12 mouse cellular contexts compared by ENCODE assay signal in genomic region chr15:101297988-101298387, GRCm38 (mm10). TPM values are rescaled to one million over a fixed set of nuclear protein-coding genes. Genes with fewer than 3 reads are reported as not detected.
DNase-seq lines count a peak whose midpoint lies in the region; ATAC-seq and TF ChIP-seq lines count a peak whose summit lies in the region.
"Had no signal": no experiment of that assay in that cellular context is flagged by ENCODE, and none has a peak within 500 bp of the region (broad histone marks: within the 10 kb centered on the region; RNA-seq: fewer than 3 reads in every experiment).

No protein-coding gene starts in this region.

- no peak for TF ChIP-seq POLR2A in bone marrow macrophage, adult 2 months (IDR thresholded peaks at IDR 0.05; ENCODE audit: borderline replicate concordance, low read depth, low read length)

- peak overlapping the region; percentile 36 for H3K4me3 ChIP-seq in heart, embryonic 10.5 days
- H3K4me3 ChIP-seq in kidney, embryonic 16.5 days (ENCODE audit: low read length), result no peak overlapping the region
- H3K4me3 ChIP-seq in bone marrow macrophage, adult 2 months (ENCODE audit: insufficient read depth, low read length), result peak overlapping the region; percentile 42
- no peak overlapping the region for H3K4me3 ChIP-seq in limb, embryonic 13.5 days

- no peak for ATAC-seq in kidney, embryonic 16.5 days (ENCODE audit: low FRiP score, low TSS enrichment)
- no peak for ATAC-seq in limb, embryonic 13.5 days (ENCODE audit: low FRiP score, low read depth)

- H3K4me2 ChIP-seq in kidney, embryonic 16.5 days (replicated peaks; ENCODE audit: low read depth, low read length), result peak overlapping the region; percentile 8; the same call in 1 of the 2 replicates
- peak overlapping the region; percentile 43 for H3K4me2 ChIP-seq in limb, embryonic 13.5 days (replicated peaks)

- TF ChIP-seq CTCF in bone marrow macrophage, adult 2 months (IDR thresholded peaks at IDR 0.05; ENCODE audit: low read depth, low read length), result no peak

- H3K27ac ChIP-seq in heart, embryonic 10.5 days, result peak overlapping the region; percentile 80; the same call in 1 of the 2 replicates
- no peak overlapping the region for H3K27ac ChIP-seq in kidney, embryonic 16.5 days (ENCODE audit: low read length)
- H3K27ac ChIP-seq in bone marrow macrophage, adult 2 months (ENCODE audit: insufficient read depth, low read depth, low read length), result peak overlapping the region; percentile 92
- no peak overlapping the region for H3K27ac ChIP-seq in limb, embryonic 13.5 days

- no peak for DNase-seq in heart, embryonic 10.5 days (ENCODE audit: low spot score)
- no peak for DNase-seq in heart, adult 8-10 months (ENCODE audit: low spot score)
- no peak for DNase-seq in kidney, postnatal 36 days
- no peak for DNase-seq in adrenal gland, adult 8-10 months
- DNase-seq in embryo, embryonic 10 days (ENCODE audit: low spot score), result no peak
- DNase-seq: heart, postnatal 10 days; lung, adult 18-20 months; spleen, adult 18-20 months; thymus, adult 18-20 months had no signal

- no peak overlapping the region for H3K9ac ChIP-seq in kidney, embryonic 16.5 days (replicated peaks; ENCODE audit: low read length)
- no peak overlapping the region for H3K9ac ChIP-seq in limb, embryonic 13.5 days

- no peaks in the 10 kb centered on the region for H3K27me3 ChIP-seq in heart, embryonic 10.5 days (ENCODE audit: insufficient read depth, poor library complexity, severe bottlenecking)
- H3K27me3 ChIP-seq in kidney, embryonic 16.5 days (ENCODE audit: insufficient read depth, low read length), result no peaks in the 10 kb centered on the region
- H3K27me3 ChIP-seq in limb, embryonic 13.5 days, result no peaks in the 10 kb centered on the region

- peaks cover 44% of the 10 kb centered on the region for H3K4me1 ChIP-seq in heart, embryonic 10.5 days
- peaks cover 35% of the 10 kb centered on the region for H3K4me1 ChIP-seq in kidney, embryonic 16.5 days (ENCODE audit: insufficient read depth, low read length)
- peaks cover 18% of the 10 kb centered on the region for H3K4me1 ChIP-seq in bone marrow macrophage, adult 2 months (ENCODE audit: control insufficient read depth, insufficient read depth, low read length)
- peaks cover 38% of the 10 kb centered on the region for H3K4me1 ChIP-seq in limb, embryonic 13.5 days

- H3K9me3 ChIP-seq in heart, embryonic 10.5 days, result no peaks in the 10 kb centered on the region
- H3K9me3 ChIP-seq in kidney, embryonic 16.5 days (ENCODE audit: low read length), result no peaks in the 10 kb centered on the region
- no peaks in the 10 kb centered on the region for H3K9me3 ChIP-seq in limb, embryonic 13.5 days

- 37% methylated on average over 7 of the region's 7 CpGs for WGBS in heart, embryonic 10.5 days
- 30% methylated on average over 7 of the region's 7 CpGs for WGBS in kidney, embryonic 16.5 days
- WGBS in limb, embryonic 13.5 days, result 30% methylated on average over 7 of the region's 7 CpGs

- H3K36me3 ChIP-seq in heart, embryonic 10.5 days, result no peaks in the 10 kb centered on the region
- 0 out of 2 replicates have a peak, but pooled peaks cover 2% of the 10 kb centered on the region for H3K36me3 ChIP-seq in kidney, embryonic 16.5 days (ENCODE audit: insufficient read depth, low read length)
- no peaks in the 10 kb centered on the region for H3K36me3 ChIP-seq in limb, embryonic 13.5 days

RNA-seq across cellular contexts. Expression of gene 6030408B16Rik, which starts 5.0 kb away (rescaled TPM):
- 0.49 and 1.8 TPM in 2 replicates for polyA plus RNA-seq in heart, embryonic 10.5 days (2016; fragmentation: Nextera tagmentation; extraction: Ambion mirVana)
- total RNA-seq in heart, adult 8-10 months (2022), result 1 to 10 TPM in 3 of 4 experiments, under 1 TPM in 1; 0.54 to 2.1 (median 1.1) TPM
- polyA plus RNA-seq in kidney, embryonic 16.5 days (2015; fragmentation: Nextera tagmentation; extraction: Ambion mirVana), result 23.2 and 23.9 TPM in 2 replicates
- not detected in 2 replicates for polyA plus RNA-seq in bone marrow macrophage, adult 2 months (2012; ENCODE audit: insufficient read depth, insufficient read length, missing spikeins)
- 1.5 and 1.9 TPM in 2 replicates for polyA plus RNA-seq in limb, embryonic 13.5 days (2015; fragmentation: Nextera tagmentation; extraction: Ambion mirVana)
- under 1 TPM; 0.49 to 0.91 (median 0.71) TPM for total RNA-seq in adrenal gland, adult 8-10 months (2022)

RNA-seq across cellular contexts. Expression of gene Atg101, which starts 13.9 kb away (rescaled TPM):
- 59.5 and 77.0 TPM in 2 replicates for polyA plus RNA-seq in heart, embryonic 10.5 days (2016; fragmentation: Nextera tagmentation; extraction: Ambion mirVana)
- 10 to 100 TPM; 21.1 to 25.4 (median 21.4) TPM for total RNA-seq in heart, adult 8-10 months (2022)
- 78.2 and 87.0 TPM in 2 replicates for polyA plus RNA-seq in kidney, embryonic 16.5 days (2015; fragmentation: Nextera tagmentation; extraction: Ambion mirVana)
- 36.4 and 39.1 TPM in 2 replicates for polyA plus RNA-seq in bone marrow macrophage, adult 2 months (2012; ENCODE audit: insufficient read depth, insufficient read length, missing spikeins)
- 64.1 and 70.4 TPM in 2 replicates for polyA plus RNA-seq in limb, embryonic 13.5 days (2015; fragmentation: Nextera tagmentation; extraction: Ambion mirVana)
- 10 to 100 TPM; 31.4 to 48.9 (median 37.0) TPM for total RNA-seq in adrenal gland, adult 8-10 months (2022)

RNA-seq across cellular contexts. Expression of gene Nr4a1, which starts 43.9 kb away (rescaled TPM):
- polyA plus RNA-seq in heart, embryonic 10.5 days (2016; fragmentation: Nextera tagmentation; extraction: Ambion mirVana), result 8.0 and 13.0 TPM in 2 replicates
- 10 to 100 TPM in 3 of 4 experiments, 1 to 10 TPM in 1; 7.0 to 23.9 (median 12.6) TPM for total RNA-seq in heart, adult 8-10 months (2022)
- polyA plus RNA-seq in kidney, embryonic 16.5 days (2015; fragmentation: Nextera tagmentation; extraction: Ambion mirVana), result 10.8 and 11.9 TPM in 2 replicates
- 8.8 and 8.9 TPM in 2 replicates for polyA plus RNA-seq in bone marrow macrophage, adult 2 months (2012; ENCODE audit: insufficient read depth, insufficient read length, missing spikeins)
- polyA plus RNA-seq in limb, embryonic 13.5 days (2015; fragmentation: Nextera tagmentation; extraction: Ambion mirVana), result 10.0 and 10.3 TPM in 2 replicates
- 100 to 1,000 TPM in 2 of 4 experiments, 10 to 100 TPM in 2; 42.9 to 895 (median 124) TPM for total RNA-seq in adrenal gland, adult 8-10 months (2022)

Comparison
In these comparisons a context has a peak if more than half of its experiments do, and no peak if none do; other contexts are left out.
1. H3K27ac ChIP-seq: peak in heart, embryonic 10.5 days (single experiment) and bone marrow macrophage, adult 2 months (single experiment); none in kidney, embryonic 16.5 days (single experiment) and limb, embryonic 13.5 days (single experiment).
2. H3K4me3 ChIP-seq: peak in heart, embryonic 10.5 days (single experiment) and bone marrow macrophage, adult 2 months (single experiment); none in kidney, embryonic 16.5 days (single experiment) and limb, embryonic 13.5 days (single experiment).